Mouse (Mus musculus): ENCODE results near the gene Xrcc4.
"Not testable (repeated sequence)": the region's sequence is repeated elsewhere in the genome, so short reads cannot be mapped to it uniquely, and the experiment has no call there.

The Xrcc4 gene

GRCm38 (mm10) chr13:90088962-90089824 lies at the start of gene Xrcc4, which contains the start of gene Tmem167:
Xrcc4 (minus strand) TSS chr13:90089608.
Tmem167 (plus strand) TSS chr13:90089123.
- DNase-seq (ENCODE audit: low read depth, low spot score): peak; percentile 93

- DNase-seq (ENCODE audit: low read depth, low spot score): no peak
Measured at GRCm38 (mm10) chr13:90136156-90136910, 46.9 kb upstream of the Xrcc4 start.

- no peak for DNase-seq (ENCODE audit: low read depth, low spot score)
Measured at GRCm38 (mm10) chr13:90111681-90112080, 22.3 kb upstream of the Xrcc4 start.

- not testable (repeated sequence) for DNase-seq (ENCODE audit: low read depth, low spot score)
Measured at GRCm38 (mm10) chr13:90108746-90109145, 19.3 kb upstream of the Xrcc4 start.

- DNase-seq (ENCODE audit: low read depth, low spot score): no peak
Measured at GRCm38 (mm10) chr13:90106139-90106538, 16.7 kb upstream of the Xrcc4 start.

- DNase-seq (ENCODE audit: low read depth, low spot score): no peak
Measured at GRCm38 (mm10) chr13:90101514-90101913, 12.1 kb upstream of the Xrcc4 start.

- no peak for DNase-seq (ENCODE audit: low read depth, low spot score)
Measured at GRCm38 (mm10) chr13:90089825-90090183, 396 bp upstream of the Xrcc4 start.

GRCm38 (mm10) chr13:90061877-90062276 lies 27.5 kb downstream of the Xrcc4 start:
- no peak for DNase-seq (ENCODE audit: low read depth, low spot score)

- no peak for DNase-seq (ENCODE audit: low read depth, low spot score)
Measured at GRCm38 (mm10) chr13:90052408-90052807, 37.0 kb downstream of the Xrcc4 start.

- DNase-seq (ENCODE audit: low read depth, low spot score): no peak
Measured at GRCm38 (mm10) chr13:90051735-90052134, 37.7 kb downstream of the Xrcc4 start.

GRCm38 (mm10) chr13:90039613-90040012 lies 49.8 kb downstream of the Xrcc4 start:
- peak; percentile 32 for DNase-seq (ENCODE audit: low read depth, low spot score)

GRCm38 (mm10) chr13:90032977-90033376 lies 56.4 kb downstream of the Xrcc4 start:
- no peak for DNase-seq (ENCODE audit: low read depth, low spot score)

GRCm38 (mm10) chr13:90032523-90032922 lies 56.9 kb downstream of the Xrcc4 start:
- no peak for DNase-seq (ENCODE audit: low read depth, low spot score)

- peak; percentile 5 for DNase-seq (ENCODE audit: low read depth, low spot score)
Measured at GRCm38 (mm10) chr13:90030911-90031310, 58.5 kb downstream of the Xrcc4 start.

- DNase-seq (ENCODE audit: low read depth, low spot score): no peak
Measured at GRCm38 (mm10) chr13:90012620-90013019, 76.8 kb downstream of the Xrcc4 start.

- no peak for DNase-seq (ENCODE audit: low read depth, low spot score)
Measured at GRCm38 (mm10) chr13:90012198-90012597, 77.2 kb downstream of the Xrcc4 start.

GRCm38 (mm10) chr13:90011129-90011528 lies 78.3 kb downstream of the Xrcc4 start:
- no peak for DNase-seq (ENCODE audit: low read depth, low spot score)

GRCm38 (mm10) chr13:90009786-90010185 lies 79.6 kb downstream of the Xrcc4 start:
- DNase-seq (ENCODE audit: low read depth, low spot score): no peak

- DNase-seq (ENCODE audit: low read depth, low spot score): no peak
Measured at GRCm38 (mm10) chr13:90005561-90005960, 83.8 kb downstream of the Xrcc4 start.

GRCm38 (mm10) chr13:89997531-89997930 lies 91.9 kb downstream of the Xrcc4 start:
- no peak for DNase-seq (ENCODE audit: low read depth, low spot score)

GRCm38 (mm10) chr13:89986087-89986486 lies 103.3 kb downstream of the Xrcc4 start:
- DNase-seq (ENCODE audit: low read depth, low spot score): no peak

- no peak for DNase-seq (ENCODE audit: low read depth, low spot score)
Measured at GRCm38 (mm10) chr13:89970940-89971339, 118.5 kb downstream of the Xrcc4 start.

- peak; percentile 17 for DNase-seq (ENCODE audit: low read depth, low spot score)
Measured at GRCm38 (mm10) chr13:89968671-89969070, 120.7 kb downstream of the Xrcc4 start.

All from embryo, embryonic 11.5 days (tissue).